Mouse (Mus musculus): ENCODE results near the gene Olfr308. TPM values are rescaled to one million over a fixed set of nuclear protein-coding genes. Genes with fewer than 3 reads are reported as not detected.
"Not testable (repeated sequence)": the region's sequence is repeated elsewhere in the genome, so short reads cannot be mapped to it uniquely, and the experiment has no call there.

Gene Olfr308
- polyA plus RNA-seq (2014; fragmentation: Nextera tagmentation; extraction: Ambion mirVana): not detected in 2 replicates

DNA sequence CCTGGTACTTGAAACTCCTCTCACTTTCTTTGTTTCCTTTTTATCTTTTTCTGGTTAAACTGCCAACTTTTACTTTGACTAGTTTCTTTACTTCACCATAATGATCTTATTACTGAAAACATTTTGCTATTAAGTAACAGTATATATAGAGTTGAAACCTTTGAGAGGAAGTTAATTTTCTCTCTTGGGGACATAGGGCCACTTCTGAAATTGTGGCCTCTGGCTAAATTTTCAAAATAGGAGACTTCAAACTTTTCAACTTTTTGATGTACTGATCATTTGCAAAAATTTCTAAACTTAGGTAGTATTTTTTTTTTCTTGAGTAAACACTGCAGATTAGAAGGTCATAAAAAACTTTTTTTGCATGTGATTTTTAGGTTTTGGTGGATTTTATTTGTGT lies at the start of gene Olfr308:
Gene Olfr308, minus strand, starts transcription at position 101 of the 400 bp plus-strand sequence.
- TF ChIP-seq CTCF (IDR thresholded peaks at IDR 0.05; ENCODE audit: low read depth): no peak
- Histone ChIP-seq H3K4me2 (no peak within 1 kb of the TSS), H3K27me3 (ENCODE audit: insufficient read depth, low read length) (no peaks in the 10 kb centered on the region), H3K9ac (no peak within 1 kb of the TSS), H3K9me3 (ENCODE audit: low read depth, low read length) (no peaks in the 10 kb centered on the region), H3K4me1 (ENCODE audit: insufficient read depth) (no peaks in the 10 kb centered on the region), H3K4me3 (ENCODE audit: low read depth, low read length) (no peak within 1 kb of the TSS), H3K27ac (ENCODE audit: low read depth) (no peak within 1 kb of the TSS), H3K36me3 (ENCODE audit: insufficient read depth) (no peaks in the 10 kb centered on the region)
- no peak for ATAC-seq (ENCODE audit: insufficient read depth)
- no peak for DNase-seq

DNA sequence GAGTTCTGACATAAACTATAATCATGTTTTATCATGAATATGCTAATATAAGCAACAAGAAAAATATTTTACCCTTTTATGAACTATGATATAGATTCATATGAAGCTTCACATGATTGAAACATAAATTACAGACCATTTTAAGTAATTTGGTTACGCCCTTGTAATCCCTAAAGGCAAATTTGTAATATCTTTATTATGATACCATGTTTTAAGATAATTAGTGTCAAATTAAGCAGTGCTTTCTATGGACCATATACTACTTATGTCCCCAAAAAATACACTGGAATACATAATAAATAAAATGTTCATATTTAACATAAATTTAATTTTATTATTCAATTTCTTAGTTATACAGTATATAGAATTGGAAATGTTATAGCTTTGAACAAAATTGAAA lies 41.4 kb upstream of the Olfr308 start, which contains the start of gene Olfr305:
Gene Olfr305, minus strand, starts transcription at position 101 of the 400 bp plus-strand sequence.
- WGBS: 78% methylated on average over 1 of the region's 1 CpGs
- no peak within 1 kb of the TSS for H3K4me3 ChIP-seq (ENCODE audit: low read depth, low read length)
- no peaks in the 10 kb centered on the region for H3K9me3 ChIP-seq (ENCODE audit: low read depth, low read length)
- no peak within 1 kb of the TSS for H3K27ac ChIP-seq (ENCODE audit: low read depth)
- H3K4me1 ChIP-seq (ENCODE audit: insufficient read depth): no peaks in the 10 kb centered on the region
- no peaks in the 10 kb centered on the region for H3K36me3 ChIP-seq (ENCODE audit: insufficient read depth)
- TF ChIP-seq CTCF (IDR thresholded peaks at IDR 0.05; ENCODE audit: low read depth): no peak
- no peaks in the 10 kb centered on the region for H3K27me3 ChIP-seq (ENCODE audit: insufficient read depth, low read length)
- no peak for ATAC-seq (ENCODE audit: insufficient read depth)
- DNase-seq: no peak
- no peak within 1 kb of the TSS for H3K9ac ChIP-seq
- no peak within 1 kb of the TSS for H3K4me2 ChIP-seq

DNA sequence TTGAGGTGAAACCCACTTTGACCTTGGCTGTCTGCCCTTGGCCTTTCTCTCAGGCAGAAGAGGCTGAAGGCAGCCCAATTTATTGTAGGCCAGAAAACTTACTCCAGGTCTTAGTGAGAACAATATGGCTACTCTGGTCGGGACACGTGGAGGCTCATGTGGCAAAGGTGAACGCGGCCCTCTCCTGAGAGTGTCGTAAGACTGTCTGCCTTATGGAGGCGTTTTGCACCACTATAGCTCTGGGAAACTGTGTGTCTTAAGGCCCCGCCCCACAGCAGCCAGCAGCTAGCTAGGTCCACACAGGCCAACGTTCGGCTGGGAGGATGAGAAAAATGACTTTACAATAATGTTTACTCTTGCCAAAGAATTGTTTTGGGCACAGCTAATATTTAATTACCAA lies 20.9 kb upstream of the Olfr308 start:
- not testable (repeated sequence) for H3K9me3 ChIP-seq (ENCODE audit: low read depth, low read length); H3K9ac ChIP-seq; H3K4me2 ChIP-seq; DNase-seq; ATAC-seq (ENCODE audit: insufficient read depth); H3K4me3 ChIP-seq (ENCODE audit: low read depth, low read length); H3K36me3 ChIP-seq (ENCODE audit: insufficient read depth); H3K27me3 ChIP-seq (ENCODE audit: insufficient read depth, low read length); H3K4me1 ChIP-seq (ENCODE audit: insufficient read depth); H3K27ac ChIP-seq (ENCODE audit: low read depth)
- WGBS: 84% methylated on average over 9 of the region's 9 CpGs

DNA sequence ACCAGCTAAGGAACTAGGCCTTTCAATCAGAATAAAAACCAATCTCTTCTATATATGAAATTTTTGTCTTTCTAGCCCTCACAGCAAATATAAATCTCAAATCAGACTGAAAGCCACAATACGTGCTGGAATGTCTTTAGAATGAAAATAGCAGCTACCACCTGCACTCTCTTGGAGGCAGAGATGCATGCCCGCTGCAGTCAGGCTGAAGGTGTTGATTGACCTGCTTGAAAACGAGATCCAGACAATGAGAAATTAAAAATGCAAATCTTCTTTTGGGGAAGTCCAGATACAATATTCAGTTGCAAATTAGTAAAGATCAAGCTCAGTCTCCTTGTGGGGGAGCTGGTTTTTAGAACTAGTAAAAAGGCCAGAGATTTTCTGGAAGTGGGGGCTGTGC lies 18.8 kb upstream of the Olfr308 start:
- WGBS: 58% methylated on average over 3 of the region's 3 CpGs

DNA sequence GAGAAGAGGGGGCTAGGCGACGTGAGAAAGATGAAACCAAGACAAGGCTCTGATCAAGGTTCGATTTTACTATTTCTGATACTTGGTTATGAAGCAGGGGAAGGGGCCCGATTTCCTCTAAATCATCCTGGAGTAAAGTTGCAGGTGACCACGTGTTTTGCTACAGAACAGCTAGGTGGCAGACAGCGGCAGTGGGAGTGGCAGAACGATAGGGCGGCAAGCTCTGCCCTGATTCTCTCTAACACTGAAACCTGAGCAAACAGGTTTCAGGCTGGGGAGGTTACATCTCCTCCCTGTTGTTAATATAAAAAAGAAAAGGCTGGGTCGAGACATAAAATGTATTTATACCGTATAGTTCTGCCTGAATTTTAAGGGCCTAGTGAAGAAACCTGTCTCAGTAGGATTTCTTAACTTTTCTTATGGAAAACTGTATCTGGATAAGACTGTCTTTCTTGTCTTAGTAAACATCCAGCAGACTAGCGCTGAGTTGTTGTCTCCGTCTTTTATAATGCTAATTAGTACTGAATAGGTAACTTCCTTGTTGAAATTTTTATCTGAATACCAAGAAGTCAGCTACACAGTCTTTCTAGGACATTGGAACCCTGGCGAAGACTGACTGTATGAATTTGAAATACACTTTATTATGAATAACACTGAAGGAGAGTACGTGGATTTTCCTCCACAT lies 17.6 kb upstream of the Olfr308 start:
- Histone ChIP-seq H3K4me2 (no peak overlapping the region), H3K27ac (ENCODE audit: low read depth) (no peak overlapping the region), H3K9ac (no peak overlapping the region), H3K9me3 (ENCODE audit: low read depth, low read length) (no peaks in the 10 kb centered on the region), H3K4me3 (ENCODE audit: low read depth, low read length) (no peak overlapping the region), H3K4me1 (ENCODE audit: insufficient read depth) (no peaks in the 10 kb centered on the region), H3K36me3 (ENCODE audit: insufficient read depth) (no peaks in the 10 kb centered on the region), H3K27me3 (ENCODE audit: insufficient read depth, low read length) (no peaks in the 10 kb centered on the region)
- ATAC-seq (ENCODE audit: insufficient read depth) (no peak), DNase-seq (no peak)
- WGBS: 66% methylated on average over 14 of the region's 14 CpGs
- no peak for TF ChIP-seq CTCF (IDR thresholded peaks at IDR 0.05; ENCODE audit: low read depth)

More for the DNA sequence above, 18.8 kb upstream of the Olfr308 start:
- Histone ChIP-seq H3K36me3 (ENCODE audit: insufficient read depth) (no peaks in the 10 kb centered on the region), H3K9me3 (ENCODE audit: low read depth, low read length) (no peaks in the 10 kb centered on the region), H3K4me3 (ENCODE audit: low read depth, low read length) (no peak overlapping the region), H3K27ac (ENCODE audit: low read depth) (no peak overlapping the region), H3K9ac (no peak overlapping the region), H3K4me1 (ENCODE audit: insufficient read depth) (no peaks in the 10 kb centered on the region), H3K27me3 (ENCODE audit: insufficient read depth, low read length) (no peaks in the 10 kb centered on the region), H3K4me2 (no peak overlapping the region)
- DNase-seq (no peak), ATAC-seq (ENCODE audit: insufficient read depth) (no peak)
- no peak for TF ChIP-seq CTCF (IDR thresholded peaks at IDR 0.05; ENCODE audit: low read depth)

DNA sequence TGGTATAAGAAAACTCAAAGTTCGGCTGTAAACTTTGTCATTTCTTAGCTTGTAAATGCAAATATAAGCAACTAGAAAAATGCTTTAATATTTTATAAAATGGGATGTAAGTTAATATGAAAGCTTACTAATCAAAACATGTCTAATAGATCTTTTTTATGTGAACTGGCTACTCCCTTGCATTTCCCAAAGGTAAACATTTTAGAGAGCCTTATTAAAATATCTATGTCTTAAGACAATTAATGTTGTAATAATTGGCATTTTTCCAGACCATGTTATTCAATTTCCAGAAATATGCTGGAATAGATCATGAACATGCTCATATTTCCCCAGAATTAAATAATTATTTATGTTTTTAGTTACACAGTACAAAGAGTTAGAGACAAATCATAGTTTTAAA lies 12.1 kb upstream of the Olfr308 start, which contains the start of gene Olfr307:
Gene Olfr307, minus strand, starts transcription at position 101 of the 400 bp plus-strand sequence.
- DNase-seq (no peak), ATAC-seq (ENCODE audit: insufficient read depth) (no peak)
- H3K36me3 ChIP-seq (ENCODE audit: insufficient read depth): no peaks in the 10 kb centered on the region
- H3K4me3 ChIP-seq (ENCODE audit: low read depth, low read length): no peak within 1 kb of the TSS
- TF ChIP-seq CTCF (IDR thresholded peaks at IDR 0.05; ENCODE audit: low read depth): no peak
- no peak within 1 kb of the TSS for H3K9ac ChIP-seq
- no peak within 1 kb of the TSS for H3K4me2 ChIP-seq
- no peaks in the 10 kb centered on the region for H3K27me3 ChIP-seq (ENCODE audit: insufficient read depth, low read length)
- no peaks in the 10 kb centered on the region for H3K4me1 ChIP-seq (ENCODE audit: insufficient read depth)
- WGBS: 55% methylated on average over 1 of the region's 1 CpGs
- no peak within 1 kb of the TSS for H3K27ac ChIP-seq (ENCODE audit: low read depth)
- no peaks in the 10 kb centered on the region for H3K9me3 ChIP-seq (ENCODE audit: low read depth, low read length)

DNA sequence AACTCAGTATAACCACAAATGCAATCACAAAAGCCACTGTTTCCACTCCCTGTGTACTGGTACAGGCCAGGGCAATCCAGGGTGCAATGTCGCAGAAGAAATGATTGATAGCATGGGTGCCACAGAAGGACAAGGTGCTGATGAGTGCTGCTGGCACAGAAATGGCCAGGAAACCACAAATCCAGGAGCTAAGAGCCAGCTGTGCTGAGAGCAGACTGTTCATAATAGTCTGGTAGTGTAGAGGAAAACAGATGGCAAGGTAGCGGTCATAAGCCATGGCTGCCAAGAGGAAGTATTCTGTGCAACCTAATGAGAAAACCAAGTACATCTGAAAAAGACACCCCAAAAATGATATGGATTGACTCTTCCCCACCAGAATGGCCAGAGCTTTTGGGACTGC lies 4.1 kb downstream of the Olfr308 start:
- H3K9ac ChIP-seq: no peak overlapping the region
- no peak overlapping the region for H3K27ac ChIP-seq (ENCODE audit: low read depth)
- no peak for DNase-seq
- no peak overlapping the region for H3K4me3 ChIP-seq (ENCODE audit: low read depth, low read length)
- no peaks in the 10 kb centered on the region for H3K27me3 ChIP-seq (ENCODE audit: insufficient read depth, low read length)
- WGBS: 85% methylated on average over 2 of the region's 2 CpGs
- no peak overlapping the region for H3K4me2 ChIP-seq
- H3K9me3 ChIP-seq (ENCODE audit: low read depth, low read length): no peaks in the 10 kb centered on the region; the same call in 1 of the 2 replicates
- ATAC-seq (ENCODE audit: insufficient read depth): no peak
- TF ChIP-seq CTCF (IDR thresholded peaks at IDR 0.05; ENCODE audit: low read depth): no peak
- no peaks in the 10 kb centered on the region for H3K36me3 ChIP-seq (ENCODE audit: insufficient read depth)
- H3K4me1 ChIP-seq (ENCODE audit: insufficient read depth): no peaks in the 10 kb centered on the region

Measured in lung, embryonic 14.5 days (tissue).